Mouse (Mus musculus) neural tube, embryonic 13.5 days (tissue): Measurements from ENCODE around the gene Il18r1. TPM values are rescaled to one million over a fixed set of nuclear protein-coding genes. Genes with fewer than 3 reads are reported as not detected.

Experiments
- ATAC-seq: fragments of 200-750 bp; cut with Nextera tagmentation; 2 replicates; pipeline ENCODE4 v1.8.0; 2017; ENCODE audit warnings: low read depth, mild to moderate bottlenecking, moderate TSS enrichment, moderate library complexity
- H3K27ac ChIP-seq: fragments of 300-500 bp; sonication (generic); replicated peaks from 2 replicates; pipeline ENCODE4 v1.5.1; 2015; ENCODE audit warnings: moderate library complexity, mild to moderate bottlenecking, inconsistent platforms
- H3K27me3 ChIP-seq: fragments of 300-500 bp; sonication (generic); 2 replicates; pipeline ENCODE4 v1.6.1; 2015; ENCODE audit warnings: mild to moderate bottlenecking, inconsistent platforms
- H3K36me3 ChIP-seq: fragments of 300-500 bp; sonication (generic); 2 replicates; pipeline ENCODE4 v1.6.1; 2015; ENCODE audit warnings: mild to moderate bottlenecking, inconsistent platforms
- H3K4me1 ChIP-seq: fragments of 300-500 bp; sonication (generic); replicated peaks from 2 replicates; pipeline ENCODE4 v1.6.1; 2015; ENCODE audit warnings: inconsistent platforms
- H3K4me2 ChIP-seq: fragments of 300-500 bp; sonication (generic); 2 replicates; pipeline ENCODE4 v1.6.1; 2015; ENCODE audit warnings: inconsistent platforms, mild to moderate bottlenecking, moderate library complexity
- H3K4me3 ChIP-seq: fragments of 300-500 bp; sonication (generic); 2 replicates; pipeline ENCODE4 v1.5.1; 2015; ENCODE audit warnings: mild to moderate bottlenecking, inconsistent platforms
- H3K9ac ChIP-seq: fragments of 300-500 bp; sonication (generic); 2 replicates; pipeline ENCODE4 v1.6.1; 2015; ENCODE audit warnings: moderate library complexity, mild to moderate bottlenecking, inconsistent platforms
- H3K9me3 ChIP-seq: fragments of 300-500 bp; sonication (generic); 2 replicates; pipeline ENCODE4 v1.6.1; 2016; ENCODE audit warnings: inconsistent platforms
- whole genome bisulfite sequencing: fragments of 180-500 bp; shearing (Covaris S2); methylation state at CpG from one replicate; pipeline ENCODE4 v1.1.7; 2015; 5-methylcytosine and 5-hydroxymethylcytosine counted together
- polyA plus RNA-seq: library from polyadenylated mRNA; unstranded; fragments of >200 nt; fragmentation: Nextera tagmentation; extraction: Ambion mirVana; gene quantifications from 2 replicates; pipeline ENCODE4 v1.2.1, GENCODE M21; 2015

The Il18r1 gene
- not detected in 2 replicates for polyA plus RNA-seq

DNA sequence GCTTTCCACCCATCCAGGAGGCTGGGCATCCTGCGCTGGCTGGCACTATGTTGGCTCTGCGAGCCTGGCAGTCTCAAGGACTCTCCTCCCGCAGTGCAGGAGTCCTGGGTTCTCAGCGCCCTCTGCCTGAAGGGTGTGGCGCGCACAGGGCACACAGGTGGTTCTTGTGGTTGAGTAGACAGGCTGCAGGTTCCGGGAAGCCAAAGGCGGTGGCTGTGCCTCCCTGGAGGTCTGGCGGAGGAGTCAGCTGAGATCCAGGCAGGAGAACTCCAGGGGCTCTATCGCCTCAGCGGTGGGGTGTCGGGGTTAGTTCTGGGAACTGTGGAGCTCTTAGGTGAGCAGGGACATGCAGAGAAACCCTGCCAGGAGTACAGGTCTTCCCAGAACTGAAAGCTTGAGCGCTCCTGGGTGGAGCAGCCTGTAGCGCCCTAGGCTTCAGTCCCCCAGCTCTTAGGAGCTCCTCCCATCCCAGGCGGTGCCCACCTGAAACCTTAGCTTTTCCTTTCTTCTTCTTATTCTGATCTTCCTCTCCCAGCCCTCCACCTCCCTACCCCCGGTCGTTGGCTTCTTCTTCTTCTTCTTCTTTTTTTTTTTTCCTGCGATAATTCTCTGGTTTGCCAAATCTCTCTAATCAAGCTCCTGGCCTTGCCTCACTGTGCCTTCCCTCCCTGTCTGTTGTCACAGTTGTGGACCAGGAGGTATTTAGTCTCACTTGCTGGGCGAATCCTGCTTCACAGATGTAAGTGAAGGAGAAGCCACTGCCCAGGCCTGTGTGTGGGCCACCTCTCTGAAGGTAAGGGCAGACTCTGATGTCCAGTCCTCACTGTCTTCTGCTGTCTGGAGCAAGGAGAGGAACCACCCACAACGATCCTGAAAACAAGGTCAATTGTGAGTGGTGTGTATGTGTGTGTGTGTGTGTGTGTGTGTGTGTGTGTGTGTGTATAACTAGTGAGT lies at the start of gene Il18r1:
TSS of gene Il18r1 (plus strand) at position 76 of the 954 bp plus-strand sequence.
- H3K4me3 ChIP-seq: no peak within 1 kb of the TSS
- no peak for ATAC-seq
- H3K9me3 ChIP-seq: no peaks in the 10 kb centered on the region
- 48% methylated on average over 20 of the region's 20 CpGs for WGBS
- no peak within 1 kb of the TSS for H3K9ac ChIP-seq
- no peak within 1 kb of the TSS for H3K27ac ChIP-seq
- no peaks in the 10 kb centered on the region for H3K4me1 ChIP-seq
- no peaks in the 10 kb centered on the region for H3K36me3 ChIP-seq
- H3K4me2 ChIP-seq: no peak within 1 kb of the TSS
- H3K27me3 ChIP-seq: no peaks in the 10 kb centered on the region

DNA sequence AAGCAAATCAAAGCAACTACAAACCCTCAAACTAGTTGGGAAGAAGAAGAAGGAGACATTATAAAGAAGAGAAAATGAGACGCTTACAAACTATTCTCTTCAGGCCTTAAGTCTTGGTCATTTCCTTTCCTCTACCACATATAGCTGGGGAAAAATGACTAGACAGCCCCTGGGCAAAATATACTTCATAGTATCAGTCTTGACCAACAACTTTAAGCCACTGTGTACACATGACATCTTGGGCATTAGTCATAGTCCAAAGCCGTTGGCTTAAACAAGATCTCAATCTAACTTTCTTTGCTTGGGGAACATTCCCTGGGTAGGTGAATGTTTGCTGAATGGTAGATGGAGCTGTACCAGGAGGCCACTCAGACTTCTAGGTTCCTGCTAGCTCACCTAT lies 48.3 kb upstream of the Il18r1 start:
- Histone ChIP-seq H3K9ac (no peak overlapping the region), H3K36me3 (no peaks in the 10 kb centered on the region), H3K4me2 (no peak overlapping the region), H3K27ac (no peak overlapping the region), H3K4me3 (no peak overlapping the region), H3K9me3 (no peaks in the 10 kb centered on the region), H3K27me3 (no peaks in the 10 kb centered on the region), H3K4me1 (no peaks in the 10 kb centered on the region)
- no peak for ATAC-seq
- WGBS: 96% methylated on average over 2 of the region's 2 CpGs

DNA sequence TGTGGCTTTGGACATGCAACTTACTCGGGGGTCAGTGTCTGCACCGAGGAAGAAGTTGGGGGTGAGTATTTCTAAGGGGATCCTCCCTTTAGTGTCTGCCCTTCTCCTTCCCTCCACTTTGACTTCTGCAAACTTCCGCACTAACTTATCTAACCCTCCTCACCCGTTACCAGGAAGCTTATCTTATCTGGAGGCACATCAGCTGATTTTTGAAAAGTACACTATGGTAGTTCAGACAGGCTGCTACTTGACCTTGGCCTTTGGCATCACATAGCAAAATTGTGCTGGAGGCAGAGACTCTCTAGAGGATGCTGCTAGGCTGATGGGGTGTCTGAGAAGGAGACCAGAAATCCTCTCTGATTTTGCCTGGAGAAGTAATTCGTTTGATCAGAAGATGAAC lies 46.8 kb upstream of the Il18r1 start:
- no peaks in the 10 kb centered on the region for H3K9me3 ChIP-seq
- no peaks in the 10 kb centered on the region for H3K36me3 ChIP-seq
- no peak overlapping the region for H3K4me2 ChIP-seq
- H3K4me1 ChIP-seq: no peaks in the 10 kb centered on the region
- H3K27ac ChIP-seq: no peak overlapping the region
- no peak for ATAC-seq
- no peak overlapping the region for H3K4me3 ChIP-seq
- H3K9ac ChIP-seq: no peak overlapping the region
- H3K27me3 ChIP-seq: no peaks in the 10 kb centered on the region
- WGBS: 80% methylated on average over 5 of the region's 5 CpGs

DNA sequence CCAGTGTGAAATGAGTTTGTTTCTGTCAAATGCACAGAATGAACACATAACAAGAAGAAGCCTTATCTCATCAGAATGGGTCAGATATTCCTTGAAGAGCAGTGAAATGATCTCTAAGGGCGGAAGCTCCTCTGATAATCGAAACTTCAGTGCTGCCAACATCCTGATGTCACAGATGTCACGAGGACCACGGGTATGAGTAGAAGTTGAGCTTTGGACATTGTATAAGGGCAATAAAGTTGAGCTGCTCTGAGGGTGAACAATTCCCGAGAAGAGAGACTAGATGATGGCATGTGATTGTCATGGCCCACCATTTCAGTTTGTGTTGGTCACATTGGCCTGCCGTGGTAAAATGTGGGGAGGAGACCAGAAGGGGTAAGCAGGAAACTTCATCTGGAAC lies 41.5 kb upstream of the Il18r1 start:
- H3K4me3 ChIP-seq: no peak overlapping the region
- H3K9ac ChIP-seq: no peak overlapping the region
- 88% methylated on average over 6 of the region's 6 CpGs for WGBS
- no peak for ATAC-seq
- H3K9me3 ChIP-seq: no peaks in the 10 kb centered on the region
- no peaks in the 10 kb centered on the region for H3K27me3 ChIP-seq
- H3K27ac ChIP-seq: no peak overlapping the region
- H3K4me2 ChIP-seq: no peak overlapping the region
- no peaks in the 10 kb centered on the region for H3K4me1 ChIP-seq
- no peaks in the 10 kb centered on the region for H3K36me3 ChIP-seq

DNA sequence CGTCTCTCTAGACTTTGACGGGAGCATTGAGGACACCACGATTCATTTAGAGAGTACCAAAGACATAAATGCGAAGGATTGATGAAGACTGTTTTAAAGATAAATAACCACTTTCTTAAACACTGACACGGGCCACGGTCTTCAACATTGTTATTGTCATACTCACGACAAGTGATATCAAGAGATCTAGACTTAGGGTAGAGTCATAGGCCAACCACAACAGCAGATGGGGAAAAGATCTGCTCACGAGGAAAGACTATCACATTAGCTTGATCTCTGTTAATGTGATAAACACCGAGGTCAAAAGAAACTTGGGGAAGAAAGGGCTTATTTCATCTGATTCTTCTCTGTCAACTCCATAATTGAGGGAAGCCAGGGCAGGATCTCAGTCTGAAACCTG lies 38.1 kb upstream of the Il18r1 start:
- Histone ChIP-seq H3K4me2 (no peak overlapping the region), H3K36me3 (no peaks in the 10 kb centered on the region), H3K27me3 (no peaks in the 10 kb centered on the region), H3K4me1 (no peaks in the 10 kb centered on the region), H3K9me3 (no peaks in the 10 kb centered on the region), H3K27ac (no peak overlapping the region), H3K9ac (no peak overlapping the region), H3K4me3 (no peak overlapping the region)
- no peak for ATAC-seq
- 90% methylated on average over 9 of the region's 9 CpGs for WGBS

DNA sequence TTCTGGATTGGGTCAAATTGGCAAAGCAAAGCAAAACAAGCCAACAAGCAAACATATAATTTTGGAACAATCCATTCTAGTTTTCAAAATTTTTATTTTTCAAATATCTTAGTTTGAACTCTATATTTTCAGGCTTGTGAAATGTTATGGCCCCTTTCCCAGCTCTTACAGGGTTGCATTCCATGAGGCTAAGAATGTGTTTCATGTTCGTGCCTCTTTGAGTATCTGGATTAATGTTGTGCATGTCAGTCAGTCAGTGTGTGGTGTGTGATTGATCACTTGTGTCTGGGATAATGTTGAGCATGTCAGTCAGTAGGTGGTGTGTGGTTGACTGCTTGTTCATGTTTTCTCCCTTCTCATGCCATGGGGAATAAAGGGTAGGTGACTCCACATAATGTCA lies 37.5 kb upstream of the Il18r1 start:
- Histone ChIP-seq H3K9ac (no peak overlapping the region), H3K27ac (no peak overlapping the region), H3K9me3 (no peaks in the 10 kb centered on the region), H3K27me3 (no peaks in the 10 kb centered on the region), H3K36me3 (no peaks in the 10 kb centered on the region), H3K4me3 (no peak overlapping the region), H3K4me2 (no peak overlapping the region), H3K4me1 (no peaks in the 10 kb centered on the region)
- WGBS: 85% methylated on average over 1 of the region's 1 CpGs
- no peak for ATAC-seq

DNA sequence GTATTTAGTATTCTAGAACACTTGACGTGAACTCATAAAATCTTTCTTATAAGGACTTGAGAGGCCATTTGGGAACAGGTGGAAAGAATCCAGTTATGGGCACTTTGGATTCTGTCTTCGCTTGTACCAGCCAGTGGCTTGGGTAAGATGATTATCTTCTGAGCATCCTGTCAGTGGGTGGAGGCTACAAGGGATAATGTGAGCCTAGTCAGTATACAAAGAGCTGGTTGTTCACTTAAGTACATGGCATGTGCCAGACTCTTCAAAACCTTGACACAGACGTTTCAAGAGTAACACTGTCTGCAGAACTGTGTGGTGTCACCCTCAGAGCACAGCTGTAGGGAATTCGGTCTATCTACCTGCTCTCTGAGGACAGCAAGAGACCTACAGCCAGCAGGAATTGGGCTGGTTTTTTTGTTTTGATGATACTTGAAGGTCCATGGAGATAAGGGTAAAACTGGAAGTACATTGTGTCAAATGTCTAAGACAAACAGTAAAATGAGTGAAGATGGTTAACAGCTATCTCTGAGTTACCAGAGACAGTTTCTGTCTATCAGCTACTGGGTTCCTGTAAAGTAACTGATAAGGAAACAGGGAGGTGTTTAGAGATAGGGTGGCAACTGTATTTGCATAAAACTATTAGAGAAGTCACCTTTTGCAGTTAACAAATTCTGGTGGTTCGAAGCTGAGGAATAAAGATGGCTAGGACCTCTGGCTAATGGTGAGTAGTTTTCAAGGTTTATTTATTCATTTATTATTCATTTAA lies 36.3 kb upstream of the Il18r1 start, which contains the start of gene Il1rl1:
TSS of gene Il1rl1 (plus strand) at position 661 of the 766 bp plus-strand sequence.
- H3K27me3 ChIP-seq: no peaks in the 10 kb centered on the region
- no peaks in the 10 kb centered on the region for H3K9me3 ChIP-seq
- H3K4me1 ChIP-seq: no peaks in the 10 kb centered on the region
- no peak within 1 kb of the TSS for H3K9ac ChIP-seq
- no peak within 1 kb of the TSS for H3K27ac ChIP-seq
- H3K4me3 ChIP-seq: no peak within 1 kb of the TSS
- no peak for ATAC-seq
- no peaks in the 10 kb centered on the region for H3K36me3 ChIP-seq
- 86% methylated on average over 5 of the region's 5 CpGs for WGBS
- no peak within 1 kb of the TSS for H3K4me2 ChIP-seq

DNA sequence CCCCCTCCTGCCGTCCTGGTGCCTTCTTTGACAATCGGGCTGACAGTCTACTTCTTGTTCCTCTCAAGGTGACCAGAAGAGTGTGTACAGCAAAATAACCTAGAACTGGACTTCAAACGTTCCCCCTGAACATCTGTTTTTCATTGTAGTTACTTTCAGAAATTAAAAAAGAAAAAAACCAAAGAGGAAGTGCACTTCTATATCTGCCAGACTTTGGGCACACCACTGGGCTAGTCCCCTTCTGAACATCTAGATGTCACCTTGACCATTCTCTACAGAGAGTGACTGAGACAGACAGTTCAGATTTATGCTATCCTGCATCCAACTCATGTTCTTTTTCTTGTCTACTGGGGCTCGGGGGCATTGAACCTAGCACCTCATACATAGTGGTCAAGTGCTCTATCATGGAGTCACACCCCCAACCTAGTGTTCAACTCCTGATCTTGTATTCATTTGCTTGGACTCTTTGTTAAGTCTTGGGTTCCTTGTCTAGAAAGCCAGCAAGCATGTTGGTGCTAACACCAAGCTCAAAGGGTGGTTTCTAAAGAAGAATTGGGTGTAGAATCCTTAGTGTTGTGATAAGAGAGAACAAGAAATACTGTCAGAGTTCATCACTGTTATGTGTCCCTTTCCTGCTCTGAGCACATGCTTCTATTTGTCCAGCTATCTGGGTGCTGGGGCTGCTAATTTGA lies 35.1 kb upstream of the Il18r1 start:
- Histone ChIP-seq H3K36me3 (no peaks in the 10 kb centered on the region), H3K9ac (no peak overlapping the region), H3K4me2 (no peak overlapping the region), H3K4me3 (no peak overlapping the region), H3K4me1 (no peaks in the 10 kb centered on the region), H3K27me3 (no peaks in the 10 kb centered on the region), H3K27ac (no peak overlapping the region), H3K9me3 (no peaks in the 10 kb centered on the region)
- ATAC-seq: no peak
- WGBS: 79% methylated on average over 4 of the region's 4 CpGs

DNA sequence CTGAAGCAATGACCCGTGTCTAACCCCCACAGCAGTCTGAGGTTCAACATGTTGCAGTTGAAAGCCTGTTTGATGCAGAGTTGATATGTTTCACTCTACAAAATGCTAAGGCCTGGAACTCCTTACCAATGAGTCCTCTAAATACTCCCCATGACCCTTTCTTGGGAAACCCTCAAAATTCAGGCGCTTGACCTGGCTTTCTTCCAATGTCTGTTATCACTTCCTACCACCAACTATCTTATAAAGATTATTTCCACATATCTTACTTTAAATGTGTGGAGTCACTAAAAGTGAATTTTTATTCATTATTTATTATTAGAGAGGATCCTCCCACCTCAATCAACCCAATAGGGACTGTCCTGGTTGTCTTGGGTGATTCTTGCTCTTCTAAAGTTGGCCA lies 33.2 kb upstream of the Il18r1 start:
- Histone ChIP-seq H3K4me3 (no peak overlapping the region), H3K9ac (no peak overlapping the region), H3K4me1 (no peaks in the 10 kb centered on the region), H3K27ac (no peak overlapping the region), H3K4me2 (no peak overlapping the region), H3K36me3 (no peaks in the 10 kb centered on the region), H3K27me3 (no peaks in the 10 kb centered on the region), H3K9me3 (no peaks in the 10 kb centered on the region)
- 86% methylated on average over 2 of the region's 2 CpGs for WGBS
- ATAC-seq: no peak

DNA sequence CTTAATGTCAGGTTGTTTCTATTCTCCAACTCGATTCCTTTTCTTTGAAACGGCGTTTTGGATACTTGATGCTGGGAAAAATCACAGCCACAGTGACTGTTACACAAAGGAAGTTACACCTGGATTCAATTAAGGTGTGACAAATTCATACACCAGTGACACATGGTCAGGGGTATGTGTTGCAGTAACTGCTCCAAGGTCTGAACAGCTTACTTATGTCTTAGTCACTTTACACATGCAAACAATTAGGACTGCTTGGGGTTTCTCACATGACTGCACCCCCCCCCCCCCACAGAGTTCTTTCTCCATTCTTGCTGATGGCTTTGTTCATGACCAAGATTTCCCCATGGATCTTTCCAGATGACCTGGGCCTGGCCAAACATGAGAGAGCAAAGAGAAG lies 29.4 kb upstream of the Il18r1 start:
- Histone ChIP-seq H3K4me2 (no peak overlapping the region), H3K36me3 (no peaks in the 10 kb centered on the region), H3K27me3 (no peaks in the 10 kb centered on the region), H3K4me3 (no peak overlapping the region), H3K9ac (no peak overlapping the region), H3K9me3 (no peaks in the 10 kb centered on the region), H3K27ac (no peak overlapping the region), H3K4me1 (no peaks in the 10 kb centered on the region)
- ATAC-seq: no peak
- WGBS: 86% methylated on average over 3 of the region's 3 CpGs

DNA sequence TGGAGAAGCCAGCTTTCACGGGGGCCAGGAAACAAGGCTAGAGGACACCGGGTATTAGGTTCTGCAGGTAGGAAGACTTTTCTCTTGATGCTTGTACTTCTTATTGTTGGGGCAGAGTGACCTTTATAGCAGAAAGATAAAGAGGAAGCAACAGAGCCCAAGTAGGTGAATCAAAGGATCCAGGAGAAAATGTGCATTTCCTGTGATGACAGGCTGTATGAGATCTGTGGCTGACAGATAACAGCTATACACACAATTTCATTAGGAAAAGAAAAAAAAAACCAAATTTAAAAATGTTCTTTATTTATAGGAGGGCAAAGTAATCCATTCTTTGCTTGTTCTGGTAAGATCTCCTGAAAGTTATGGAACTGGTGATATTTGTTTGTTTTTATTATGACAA lies 28.0 kb upstream of the Il18r1 start:
- H3K36me3 ChIP-seq: no peaks in the 10 kb centered on the region
- no peak overlapping the region for H3K4me2 ChIP-seq
- no peaks in the 10 kb centered on the region for H3K27me3 ChIP-seq
- H3K9me3 ChIP-seq: no peaks in the 10 kb centered on the region
- WGBS: 93% methylated on average over 2 of the region's 2 CpGs
- no peak overlapping the region for H3K4me3 ChIP-seq
- no peak for ATAC-seq
- no peaks in the 10 kb centered on the region for H3K4me1 ChIP-seq
- no peak overlapping the region for H3K27ac ChIP-seq
- no peak overlapping the region for H3K9ac ChIP-seq

DNA sequence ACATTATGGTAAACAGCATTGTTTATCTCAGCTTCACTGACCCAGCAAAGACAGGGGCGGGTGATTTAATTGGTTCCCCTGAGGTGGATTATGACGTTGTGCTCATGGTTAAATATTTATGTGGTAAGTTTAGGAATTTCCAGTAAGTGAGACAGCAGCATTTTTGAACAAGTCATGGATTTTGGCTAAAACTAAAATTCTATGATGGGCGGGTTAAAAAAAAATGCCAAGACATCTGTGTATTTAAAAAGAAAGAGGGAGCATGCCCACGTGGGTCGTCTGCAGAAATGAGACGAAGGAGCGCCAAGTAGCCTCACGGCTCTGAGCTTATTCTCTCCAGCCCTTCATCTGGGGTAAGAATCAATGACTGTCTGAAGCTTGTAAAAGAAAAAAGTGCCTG lies 25.8 kb upstream of the Il18r1 start:
- H3K4me3 ChIP-seq: no peak overlapping the region
- H3K9me3 ChIP-seq: no peaks in the 10 kb centered on the region
- H3K9ac ChIP-seq: no peak overlapping the region
- WGBS: 80% methylated on average over 8 of the region's 8 CpGs
- H3K4me2 ChIP-seq: no peak overlapping the region
- H3K27me3 ChIP-seq: no peaks in the 10 kb centered on the region
- no peaks in the 10 kb centered on the region for H3K4me1 ChIP-seq
- no peaks in the 10 kb centered on the region for H3K36me3 ChIP-seq
- ATAC-seq: no peak
- H3K27ac ChIP-seq: no peak overlapping the region
